ENCODE assay signal across 11 mouse cellular contexts in genomic region chr3:96463891-96464290, GRCm38 (mm10). TPM values are rescaled to one million over a fixed set of nuclear protein-coding genes. Genes with fewer than 3 reads are reported as not detected.
DNase-seq lines count a peak whose midpoint lies in the region; ATAC-seq lines count a peak whose summit lies in the region.
"Had no signal": no experiment of that assay in that cellular context is flagged by ENCODE, and none has a peak within 500 bp of the region (broad histone marks: within the 10 kb centered on the region; RNA-seq: fewer than 3 reads in every experiment).

No protein-coding gene starts in this region.

- DNase-seq in kidney, adult 8-10 months = no peak
- DNase-seq in MN1 (ENCODE audit: low spot score) = peak; percentile 86
- DNase-seq in embryo, embryonic 11.5 days (ENCODE audit: low read depth, low spot score) = peak; percentile 49
- peak; percentile 39 for DNase-seq in liver, embryonic 13.5 days
- DNase-seq in gastrocnemius, postnatal 25 days = no peak
- no peak for DNase-seq in natural killer cell, adult 2 months (ENCODE audit: low spot score in 2 of 2)
- no peak for DNase-seq in adrenal gland, adult (ENCODE audit: inconsistent age in 2 of 2, low spot score in 1 of 2)
- DNase-seq: layer of hippocampus, adult 9-11 months had no signal

- peak overlapping the region; percentile 12; the same call in 1 of the 2 replicates for H3K4me3 ChIP-seq in kidney, embryonic 14.5 days (ENCODE audit: low read length)
- H3K4me3 ChIP-seq in liver, embryonic 13.5 days (replicated peaks) = peak overlapping the region; percentile 32

- peak overlapping the region; percentile 31; the same call in 1 of the 2 replicates for H3K9ac ChIP-seq in kidney, embryonic 14.5 days (ENCODE audit: low read depth, low read length)
- H3K9ac ChIP-seq in liver, embryonic 13.5 days = peak overlapping the region; percentile 41; the same call in 1 of the 2 replicates

- peaks cover 11% of the 10 kb centered on the region for H3K27me3 ChIP-seq in kidney, embryonic 14.5 days (ENCODE audit: control insufficient read depth, insufficient read depth, low read length)
- H3K27me3 ChIP-seq in liver, embryonic 13.5 days = peaks cover 36% of the 10 kb centered on the region

- H3K36me3 ChIP-seq in kidney, embryonic 14.5 days (ENCODE audit: control insufficient read depth, insufficient read depth, low read length) = no peaks in the 10 kb centered on the region
- no peaks in the 10 kb centered on the region for H3K36me3 ChIP-seq in liver, embryonic 13.5 days

- no peak for ATAC-seq in kidney, embryonic 14.5 days (ENCODE audit: low FRiP score, low TSS enrichment)
- no peak for ATAC-seq in liver, embryonic 13.5 days (ENCODE audit: low read depth)

- H3K27ac ChIP-seq in kidney, embryonic 14.5 days (ENCODE audit: low read depth, low read length) = no peak overlapping the region
- no peak overlapping the region for H3K27ac ChIP-seq in liver, embryonic 13.5 days
- H3K27ac ChIP-seq: macrophage had no signal

- 6% methylated on average over 25 of the region's 25 CpGs for WGBS in kidney, embryonic 14.5 days
- WGBS in liver, embryonic 13.5 days (ENCODE audit: insufficient replicate concordance) = 4% methylated on average over 25 of the region's 25 CpGs

- no peaks in the 10 kb centered on the region for H3K9me3 ChIP-seq in kidney, embryonic 14.5 days (ENCODE audit: control insufficient read depth, low read length)
- H3K9me3 ChIP-seq in liver, embryonic 13.5 days (replicated peaks) = no peaks in the 10 kb centered on the region

- H3K4me1 ChIP-seq in kidney, embryonic 14.5 days (ENCODE audit: control insufficient read depth, insufficient read depth, low read length) = no peaks in the 10 kb centered on the region
- H3K4me1 ChIP-seq in liver, embryonic 13.5 days (replicated peaks) = peaks cover 6% of the 10 kb centered on the region; the same call in 1 of the 2 replicates

- peak overlapping the region; percentile 11; the same call in 1 of the 2 replicates for H3K4me2 ChIP-seq in kidney, embryonic 14.5 days (replicated peaks; ENCODE audit: low read depth, low read length)
- H3K4me2 ChIP-seq in liver, embryonic 13.5 days = peak overlapping the region; percentile 56

RNA-seq across cellular contexts. Expression of gene BC107364, which starts 11.8 kb away (rescaled TPM):
- polyA plus RNA-seq in kidney, embryonic 14.5 days (2014; fragmentation: Nextera tagmentation; extraction: Ambion mirVana) = 0.20 TPM in 1 of 2 replicates, not detected in the other
- polyA plus RNA-seq in liver, embryonic 13.5 days (2015; fragmentation: Nextera tagmentation; extraction: Ambion mirVana) = not detected in 2 replicates
- total RNA-seq in gastrocnemius, postnatal 25 days (2021) = not detected
- total RNA-seq: gastrocnemius, postnatal 4 days had no signal
- polyA plus RNA-seq: macrophage had no signal

Comparison
In these comparisons a context has a peak if more than half of its experiments do, and no peak if none do; other contexts are left out.
1. DNase-seq: peak in MN1 (single experiment), embryo, embryonic 11.5 days (single experiment) and liver, embryonic 13.5 days (single experiment); none in kidney, adult 8-10 months (0 of 2), gastrocnemius, postnatal 25 days (single experiment), natural killer cell, adult 2 months (0 of 2) and adrenal gland, adult (0 of 2).